Mouse (Mus musculus) left cerebral cortex, adult 2 months (tissue): ENCODE data around the gene Dhrs1. TPM values are rescaled to one million over a fixed set of nuclear protein-coding genes. Genes with fewer than 3 reads are reported as not detected.

Experiments
- DNase-seq, 2 experiments: peaks; one replicate each; pipeline ENCODE4 v3.0.0; 2021 to 2022; ENCODE audit warnings: low spot score in 2 of 2, mixed read lengths in 1 of 2; ENCODE audit errors: extremely low spot score in 1 of 2
- H3K27ac ChIP-seq: fragments of 200-600 bp; 2 replicates; pipeline ENCODE4 v1.8.1; 2022
- H3K4me3 ChIP-seq: fragments of 200-600 bp; 2 replicates; pipeline ENCODE4 v1.8.1; 2022
- CTCF ChIP-seq: fragments of 200-600 bp; IDR thresholded peaks from 2 replicates; pipeline ENCODE4 v1.8.1; 2022; ENCODE audit warnings: antibody characterized with exemption, mild to moderate bottlenecking, moderate library complexity
- intact Hi-C: fragments of 180-260 bp; cut with DNase I; formaldehyde crosslinking; loops from one replicate; pipeline ENCODE4 v1.15.1; 2025
- total RNA-seq, 2 experiments: library from RNA; stranded (reverse); gene quantifications; 2 replicates each; pipeline ENCODE4 v1.2.3; 2021

Dhrs1 gene
- total RNA-seq, 2 experiments from 2014 or later, result 76.5 to 88.8 TPM

DNA sequence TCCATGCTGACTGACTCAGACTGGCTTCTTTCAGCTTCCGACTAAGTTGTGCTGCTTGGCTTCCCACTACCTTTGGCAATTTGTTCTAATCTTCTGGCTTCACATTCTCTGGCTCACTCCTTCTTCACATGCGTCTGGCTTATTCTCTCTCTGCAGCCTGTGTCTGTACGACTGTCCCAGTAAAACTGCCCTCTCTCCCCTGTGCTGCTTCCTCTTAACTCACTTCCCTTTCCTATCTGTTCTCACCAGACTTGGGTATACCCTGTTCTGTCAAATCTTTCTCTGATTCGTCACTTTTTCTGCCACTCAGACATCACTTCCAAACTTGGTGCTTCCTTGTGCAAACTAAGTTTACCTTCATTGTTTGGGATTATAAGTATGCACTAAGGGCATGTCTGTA lies 48.3 kb downstream of the Dhrs1 start:
- H3K4me3 ChIP-seq, result no peak overlapping the region
- intact Hi-C loops, result no loop called here
- TF ChIP-seq CTCF, result no peak
- no peak for DNase-seq
- H3K27ac ChIP-seq, result no peak overlapping the region

DNA sequence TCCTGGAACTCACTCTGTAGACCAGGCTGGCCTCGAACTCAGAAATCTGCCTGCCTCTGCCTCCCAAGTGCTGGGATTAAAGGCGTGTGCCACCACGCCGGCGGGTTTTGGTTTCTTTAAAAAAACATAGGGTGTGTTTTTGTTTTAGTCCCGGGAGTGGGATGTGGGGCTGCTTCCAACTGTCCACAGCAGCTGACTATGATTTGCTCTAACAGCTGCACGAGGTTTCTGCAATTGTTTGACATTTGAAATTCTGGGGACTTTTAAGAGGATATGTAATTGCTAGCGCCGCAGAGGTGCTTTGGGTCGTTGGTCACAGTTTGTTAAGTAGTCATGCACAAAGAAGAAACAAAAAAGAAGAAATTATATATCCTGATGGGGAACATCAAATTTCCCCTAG lies 56.1 kb downstream of the Dhrs1 start:
- no peak for TF ChIP-seq CTCF
- intact Hi-C loops, result no loop called here
- H3K27ac ChIP-seq, result no peak overlapping the region
- DNase-seq, result no peak
- H3K4me3 ChIP-seq, result no peak overlapping the region

Other genes starting within 250 kb of the Dhrs1 start
- gene Cpne6, start 235.2 kb downstream of the Dhrs1 start, total RNA-seq, result 100 to 1,000 TPM; 209 to 225 TPM
- under 1 TPM; 0.29 to 0.84 TPM for gene Nrl, start 220.7 kb downstream of the Dhrs1 start, total RNA-seq
- gene Pck2, start 205.4 kb downstream of the Dhrs1 start, total RNA-seq, result 10 to 100 TPM; 31.1 to 36.0 TPM
- gene Dcaf11, start 185.7 kb downstream of the Dhrs1 start, total RNA-seq, result 10 to 100 TPM; 76.8 to 80.8 TPM
- 1 to 10 TPM in 1 of 2 experiments, under 1 TPM in 1; 0.86 to 1.8 TPM for gene A730061H03Rik, start 185.3 kb downstream of the Dhrs1 start, total RNA-seq
- gene Fitm1, start 170.1 kb downstream of the Dhrs1 start, total RNA-seq, result not detected
- 10 to 100 TPM; 46.8 to 51.6 TPM for gene Psme1, start 167.6 kb downstream of the Dhrs1 start, total RNA-seq
- gene Emc9, start 160.4 kb downstream of the Dhrs1 start, total RNA-seq, result 10 to 100 TPM; 49.8 to 50.3 TPM
- 10 to 100 TPM; 46.0 to 60.3 TPM for gene Psme2, start 154.6 kb downstream of the Dhrs1 start, total RNA-seq
- 10 to 100 TPM; 40.9 to 43.4 TPM for gene Rnf31, start 154.0 kb downstream of the Dhrs1 start, total RNA-seq
- 10 to 100 TPM; 13.0 to 16.4 TPM for gene Irf9, start 142.1 kb downstream of the Dhrs1 start, total RNA-seq
- gene Rec8, start 127.7 kb downstream of the Dhrs1 start, total RNA-seq, result 1 to 10 TPM; 2.7 to 2.8 TPM
- gene Ipo4, start 109.7 kb downstream of the Dhrs1 start, total RNA-seq, result 100 to 1,000 TPM; 118 to 130 TPM
- gene Gm49378, start 107.8 kb downstream of the Dhrs1 start, total RNA-seq, result 1 to 10 TPM; 3.5 to 6.1 TPM
- 10 to 100 TPM; 37.8 to 41.0 TPM for gene Tm9sf1, start 101.9 kb downstream of the Dhrs1 start, total RNA-seq
- 1 to 10 TPM in 1 of 2 experiments, under 1 TPM in 1; 0.91 to 1.2 TPM for gene Tssk4, start 95.5 kb downstream of the Dhrs1 start, total RNA-seq
- 10 to 100 TPM; 40.6 to 41.6 TPM for gene Mdp1, start 85.2 kb downstream of the Dhrs1 start, total RNA-seq
- 10 to 100 TPM; 21.1 to 23.2 TPM for gene Gmpr2, start 73.7 kb downstream of the Dhrs1 start, total RNA-seq
- gene Nedd8, start 73.6 kb downstream of the Dhrs1 start, total RNA-seq, result 100 to 1,000 TPM; 294 to 309 TPM
- 10 to 100 TPM; 14.1 to 16.3 TPM for gene Tinf2, start 63.9 kb downstream of the Dhrs1 start, total RNA-seq
- gene Tgm1, start 31.8 kb downstream of the Dhrs1 start, total RNA-seq, result not detected
- 10 to 100 TPM; 50.2 to 51.3 TPM for gene Rabggta, start 23.4 kb downstream of the Dhrs1 start, total RNA-seq
- gene Nop9, start within 50 bp of the Dhrs1 start, total RNA-seq, result 10 to 100 TPM in 1 of 2 experiments, 1 to 10 TPM in 1; 9.6 to 12.9 TPM
- 1 to 10 TPM; 2.5 to 2.7 TPM for gene Cideb, start 12.8 kb upstream of the Dhrs1 start, total RNA-seq
- gene Ltb4r2, start 15.7 kb upstream of the Dhrs1 start, total RNA-seq, result under 1 TPM; 0.33 to 0.38 TPM
- under 1 TPM; 0.33 to 0.50 TPM for gene Ltb4r1, start 20.3 kb upstream of the Dhrs1 start, total RNA-seq
- 1 to 10 TPM; 3.0 to 6.3 TPM for gene Adcy4, start 38.4 kb upstream of the Dhrs1 start, total RNA-seq
- 1 to 10 TPM; 1.2 to 1.3 TPM for gene Ripk3, start 43.2 kb upstream of the Dhrs1 start, total RNA-seq
- gene Nfatc4, start 77.5 kb upstream of the Dhrs1 start, total RNA-seq, result 1 to 10 TPM; 1.1 to 2.6 TPM
- 1 to 10 TPM; 6.4 to 8.4 TPM for gene Nynrin, start 108.3 kb upstream of the Dhrs1 start, total RNA-seq
- gene Cbln3, start 138.7 kb upstream of the Dhrs1 start, total RNA-seq, result under 1 TPM; 0.20 to 0.26 TPM
- gene Khnyn, start 139.3 kb upstream of the Dhrs1 start, total RNA-seq, result 10 to 100 TPM; 11.9 to 12.0 TPM
- 10 to 100 TPM; 91.3 to 96.9 TPM for gene Sdr39u1, start 154.6 kb upstream of the Dhrs1 start, total RNA-seq
- not detected for gene Cma1, start 199.0 kb upstream of the Dhrs1 start, total RNA-seq
- gene Cma2, start 205.3 kb upstream of the Dhrs1 start, total RNA-seq, result not detected